Mouse (Mus musculus) testis, adult 2 months (tissue): Measurements from ENCODE around the gene Slfn5. TPM values are rescaled to one million over a fixed set of nuclear protein-coding genes. Genes with fewer than 3 reads are reported as not detected.
A peak's percentile ranks its signal among the peaks of the same experiment; 100 is the strongest.

ENCODE experiments used
- H3K27ac ChIP-seq: fragments of 200-500 bp; 2 replicates; pipeline ENCODE4 v1.5.1; 2012; ENCODE audit warnings: low read depth, low read length; ENCODE audit not compliant: control insufficient read depth, insufficient read depth
- H3K27me3 ChIP-seq: fragments of 200-500 bp; 2 replicates; pipeline ENCODE4 v1.6.1; 2012; ENCODE audit warnings: mild to moderate bottlenecking, low read length, moderate library complexity; ENCODE audit not compliant: control insufficient read depth, insufficient read depth
- H3K36me3 ChIP-seq: fragments of 200-500 bp; 2 replicates; pipeline ENCODE4 v1.6.1; 2012; ENCODE audit warnings: mild to moderate bottlenecking, low read length; ENCODE audit not compliant: control insufficient read depth, insufficient read depth
- H3K4me1 ChIP-seq: fragments of 200-500 bp; 2 replicates; pipeline ENCODE4 v1.6.1; 2012; ENCODE audit warnings: low read length; ENCODE audit not compliant: control insufficient read depth, insufficient read depth
- H3K4me3 ChIP-seq: fragments of 200-500 bp; 2 replicates; pipeline ENCODE4 v1.5.1; 2012; ENCODE audit warnings: low read depth, mild to moderate bottlenecking, low read length, moderate library complexity, mixed read lengths; ENCODE audit not compliant: control insufficient read depth
- CTCF ChIP-seq: fragments of 200-500 bp; IDR thresholded peaks from 2 replicates; pipeline ENCODE4 v1.5.1; 2012; ENCODE audit warnings: low read depth, mild to moderate bottlenecking, inconsistent platforms, low read length, moderate library complexity; ENCODE audit not compliant: control insufficient read depth, insufficient read depth, insufficient replicate concordance
- POLR2A ChIP-seq: fragments of 200-500 bp; IDR thresholded peaks from 2 replicates; pipeline ENCODE4 v1.6.1; 2012; ENCODE audit warnings: low read depth, mild to moderate bottlenecking, inconsistent platforms, low read length, moderate library complexity; ENCODE audit not compliant: control insufficient read depth
- polyA plus RNA-seq: library from polyadenylated mRNA; depleted of rRNA; stranded (reverse); fragments of >200 nt; gene quantifications from 2 replicates; pipeline ENCODE4 v1.2.3, GENCODE M21; 2012; rRNA removed

Gene Slfn5
- polyA plus RNA-seq = 1.7 and 3.5 TPM in 2 replicates

- peak within 1 kb of the TSS; percentile 71 for H3K4me3 ChIP-seq
- peaks cover 3% of the 10 kb centered on the region; the same call in 1 of the 2 replicates for H3K27me3 ChIP-seq
- H3K27ac ChIP-seq = peak within 1 kb of the TSS; percentile 33; the same call in 1 of the 2 replicates
Measured at GRCm38 (mm10) chr11:82950736-82951481, at the start of gene Slfn5. TSS of gene Slfn5 (plus strand) at chr11:82951349.

GRCm38 (mm10) chr11:82901606-82902310 is 49.4 kb upstream of the Slfn5 start:
- Histone ChIP-seq H3K27me3 (no peaks in the 10 kb centered on the region), H3K27ac (no peak overlapping the region), H3K36me3 (no peaks in the 10 kb centered on the region; the same call in 1 of the 2 replicates), H3K4me1 (no peaks in the 10 kb centered on the region), H3K4me3 (no peak overlapping the region)
- TF ChIP-seq POLR2A (no peak), CTCF (no peak)

More at GRCm38 (mm10) chr11:82950736-82951481, at the start of gene Slfn5:
- Histone ChIP-seq H3K36me3 (no peaks in the 10 kb centered on the region), H3K4me1 (peaks cover 10% of the 10 kb centered on the region)
- no peak for TF ChIP-seq POLR2A

DNA sequence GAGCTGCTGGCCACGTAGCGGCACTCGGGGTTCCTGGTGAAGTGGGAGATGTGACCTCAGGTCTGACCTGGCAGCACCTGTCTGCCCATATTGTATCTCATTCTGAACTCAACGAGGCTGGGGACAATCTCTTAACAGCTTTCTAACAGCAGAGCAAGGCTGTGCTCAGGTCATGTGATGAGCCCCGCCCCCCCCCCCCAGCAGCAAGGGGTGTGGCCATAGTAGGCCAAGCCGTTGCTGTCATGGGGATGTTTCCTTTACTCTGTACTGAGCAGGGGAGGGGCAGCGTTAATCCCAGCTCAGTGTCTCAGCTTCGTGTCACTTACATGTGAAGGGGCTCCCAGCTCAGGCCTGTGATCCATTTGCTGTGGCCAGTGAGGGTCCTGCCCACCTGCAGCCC is 46.2 kb upstream of the Slfn5 start:
- Histone ChIP-seq H3K27ac (no peak overlapping the region), H3K36me3 (no peaks in the 10 kb centered on the region; the same call in 1 of the 2 replicates), H3K27me3 (no peaks in the 10 kb centered on the region), H3K4me3 (no peak overlapping the region), H3K4me1 (peaks cover 9% of the 10 kb centered on the region)
- no peak for TF ChIP-seq CTCF
- TF ChIP-seq POLR2A = no peak

- TF ChIP-seq CTCF (no peak), POLR2A (no peak)
- peaks cover 9% of the 10 kb centered on the region for H3K4me1 ChIP-seq
- H3K36me3 ChIP-seq = no peaks in the 10 kb centered on the region; the same call in 1 of the 2 replicates
- no peak overlapping the region for H3K4me3 ChIP-seq
- no peaks in the 10 kb centered on the region for H3K27me3 ChIP-seq
- no peak overlapping the region for H3K27ac ChIP-seq
Measured at GRCm38 (mm10) chr11:82905816-82906215, 45.3 kb upstream of the Slfn5 start.

GRCm38 (mm10) chr11:82907651-82908607 is 43.2 kb upstream of the Slfn5 start, which contains the start of gene Nle1:
TSS of gene Nle1 (minus strand) at chr11:82908411.
- Histone ChIP-seq H3K4me3 (peak within 1 kb of the TSS; percentile 86), H3K36me3 (no peaks in the 10 kb centered on the region; the same call in 1 of the 2 replicates), H3K27me3 (no peaks in the 10 kb centered on the region), H3K27ac (0 out of 2 replicates have a peak within 1 kb of the TSS, but pooled peaks have one; percentile 18), H3K4me1 (peaks cover 9% of the 10 kb centered on the region)
- TF ChIP-seq CTCF (peak; percentile 93), POLR2A (peak; percentile 73)

DNA sequence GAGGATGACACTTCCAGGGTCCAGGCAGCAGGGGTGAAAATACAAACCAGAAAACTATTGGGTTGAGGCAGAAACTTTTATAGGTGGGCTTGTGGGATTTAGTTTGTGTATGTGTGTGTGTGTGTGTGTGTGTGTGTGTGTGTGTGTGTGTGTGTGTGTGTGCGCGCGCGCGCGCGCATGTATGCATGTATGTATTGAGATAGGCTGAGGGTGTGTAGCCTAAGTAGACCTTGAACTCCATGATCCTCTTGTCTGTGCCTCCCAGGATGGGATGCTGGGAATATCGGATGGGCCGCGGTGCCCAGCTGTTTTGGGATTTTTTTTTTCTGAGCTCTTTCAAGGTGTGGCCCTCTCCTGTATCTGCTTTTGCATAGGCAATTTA is 42.5 kb upstream of the Slfn5 start:
- Histone ChIP-seq H3K27me3 (no peaks in the 10 kb centered on the region), H3K4me1 (peaks cover 9% of the 10 kb centered on the region), H3K27ac (no peak overlapping the region), H3K36me3 (no peaks in the 10 kb centered on the region; the same call in 1 of the 2 replicates), H3K4me3 (peak overlapping the region; percentile 86)
- TF ChIP-seq CTCF = no peak
- no peak for TF ChIP-seq POLR2A
